Mouse (Mus musculus): Measurements from ENCODE around the gene Plcd3. TPM values are rescaled to one million over a fixed set of nuclear protein-coding genes. Genes with fewer than 3 reads are reported as not detected.

Gene Plcd3
- total and polyA plus RNA-seq, 2 experiments, result 1.0 to 2.0 TPM

DNA sequence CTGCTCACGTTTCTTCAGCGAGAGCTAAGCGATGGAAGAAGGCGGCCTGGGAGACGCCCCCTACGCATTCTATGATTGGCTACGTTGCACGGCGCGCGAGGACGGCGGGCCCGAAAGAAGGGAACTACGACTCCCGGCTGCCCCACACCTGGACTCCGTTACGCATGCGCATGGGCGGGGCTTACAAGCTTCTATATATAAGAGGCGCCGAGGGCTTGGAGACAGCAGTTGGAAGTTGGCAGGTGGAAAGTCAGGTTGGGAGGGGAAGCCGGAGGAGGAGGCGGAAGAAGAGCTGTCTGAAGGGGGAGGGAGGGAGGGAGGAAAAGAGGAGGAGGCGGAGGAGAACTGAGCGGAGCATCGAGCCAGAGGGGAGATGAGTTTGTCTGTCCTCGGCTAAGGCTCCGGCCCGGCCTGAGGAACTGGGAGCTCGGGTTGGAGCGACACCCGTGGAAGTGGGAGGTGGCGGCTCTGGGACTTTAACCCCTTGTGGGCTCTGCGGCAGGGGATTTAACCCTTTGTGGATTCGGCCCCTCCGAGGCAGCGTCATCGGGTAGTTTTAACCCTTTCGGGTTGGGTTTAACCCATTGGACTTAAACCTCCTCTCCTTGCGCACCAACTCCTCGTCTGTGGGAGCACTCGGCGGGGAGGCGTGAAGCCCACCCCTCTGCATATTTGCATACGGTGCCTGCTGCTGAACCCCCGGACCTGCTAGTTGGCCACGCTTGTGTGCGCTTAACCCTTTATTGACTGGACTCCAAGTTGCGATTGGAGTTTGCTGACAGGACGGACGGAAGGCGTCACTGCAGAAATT is 14.8 kb upstream of the Plcd3 start, which contains the start of gene Hexim1:
TSS of gene Hexim1 (plus strand) at position 224 of the 811 bp plus-strand sequence.
- Histone ChIP-seq H3K36me3 (ENCODE audit: control insufficient read depth, insufficient read depth, low read length) (no peaks in the 10 kb centered on the region), H3K4me1 (ENCODE audit: control insufficient read depth, insufficient read depth, low read length) (peaks cover 17% of the 10 kb centered on the region), H3K27ac (replicated peaks; ENCODE audit: insufficient read depth, low read depth, low read length) (peak within 1 kb of the TSS; percentile 90), H3K79me2 (ENCODE audit: control insufficient read depth, insufficient read depth, low read length) (no peaks in the 10 kb centered on the region; the same call in 1 of the 2 replicates), H3K4me3 (ENCODE audit: insufficient read depth, low read depth, low read length) (peak within 1 kb of the TSS; percentile 93), H3K9ac (ENCODE audit: low read depth, low read length) (peak within 1 kb of the TSS; percentile 90), H3K27me3 (ENCODE audit: control insufficient read depth, insufficient read depth, low read length) (no peaks in the 10 kb centered on the region)
- no peak for TF ChIP-seq CTCF (IDR thresholded peaks at IDR 0.05; ENCODE audit: low read depth, low read length)
- peak; percentile 97 for TF ChIP-seq POLR2A (IDR thresholded peaks at IDR 0.05; ENCODE audit: extremely low read depth, insufficient read depth, low read length)
- peak; percentile 99 for DNase-seq (ENCODE audit: extremely low read depth, low read depth, low spot score)
- WGBS, result under 1% methylated on average over 53 of the region's 53 CpGs

DNA sequence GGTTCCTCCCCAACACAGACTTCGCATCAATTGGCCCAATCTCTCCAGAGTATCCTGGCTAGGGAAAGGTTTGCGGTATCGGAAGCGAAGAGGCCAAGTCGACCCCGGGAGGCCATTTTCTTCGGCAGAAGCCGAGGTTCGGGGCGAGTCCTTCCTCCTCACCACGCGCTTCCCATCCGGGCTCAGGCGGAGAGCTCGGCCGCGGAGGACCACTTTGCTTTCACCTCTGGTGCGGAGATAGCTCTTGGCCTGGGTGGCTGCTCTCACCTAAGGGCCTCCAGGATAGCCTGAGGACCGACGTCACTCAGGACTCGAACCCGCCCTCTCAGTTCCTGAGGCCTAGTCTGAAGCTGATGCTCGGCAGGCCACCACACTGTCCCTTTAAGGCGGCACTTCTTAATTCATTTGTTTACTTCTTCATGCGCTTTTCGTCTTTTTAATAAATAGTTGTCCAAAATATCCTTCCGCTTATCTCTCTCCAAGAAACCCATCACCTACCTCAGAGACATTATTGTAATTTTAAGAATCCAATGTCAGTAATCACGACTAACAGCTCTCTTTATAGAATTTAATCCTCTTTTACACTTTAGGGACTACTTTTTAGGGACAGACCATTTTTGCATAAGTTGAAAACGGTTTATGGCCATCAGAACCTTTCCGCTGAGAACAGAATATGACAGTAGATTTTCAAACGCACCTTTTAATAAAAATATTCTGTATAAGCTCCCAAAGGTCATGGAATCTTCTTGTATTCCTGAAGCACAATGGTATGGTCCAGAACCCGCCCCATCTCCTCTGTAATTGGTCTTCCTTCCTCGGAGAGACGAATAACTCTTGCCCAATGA is 13.9 kb upstream of the Plcd3 start:
- WGBS, result under 1% methylated on average over 34 of the region's 34 CpGs
- no peak for TF ChIP-seq CTCF (IDR thresholded peaks at IDR 0.05; ENCODE audit: low read depth, low read length)
- peak; percentile 61; the same call in 1 of the 2 replicates for TF ChIP-seq POLR2A (IDR thresholded peaks at IDR 0.05; ENCODE audit: extremely low read depth, insufficient read depth, low read length)
- peak; percentile 92 for DNase-seq (ENCODE audit: extremely low read depth, low read depth, low spot score)

GRCm38 (mm10) chr11:103114270-103114943 is 12.9 kb upstream of the Plcd3 start:
- TF ChIP-seq CTCF (IDR thresholded peaks at IDR 0.05; ENCODE audit: low read depth, low read length) (no peak), POLR2A (IDR thresholded peaks at IDR 0.05; ENCODE audit: extremely low read depth, insufficient read depth, low read length) (no peak)
- Histone ChIP-seq H3K4me3 (ENCODE audit: insufficient read depth, low read depth, low read length) (peak overlapping the region; percentile 70), H3K27ac (replicated peaks; ENCODE audit: insufficient read depth, low read depth, low read length) (peak overlapping the region; percentile 90), H3K9ac (ENCODE audit: low read depth, low read length) (peak overlapping the region; percentile 90), H3K27me3 (ENCODE audit: control insufficient read depth, insufficient read depth, low read length) (no peaks in the 10 kb centered on the region), H3K79me2 (ENCODE audit: control insufficient read depth, insufficient read depth, low read length) (no peaks in the 10 kb centered on the region; the same call in 1 of the 2 replicates), H3K4me1 (ENCODE audit: control insufficient read depth, insufficient read depth, low read length) (peaks cover 18% of the 10 kb centered on the region), H3K36me3 (ENCODE audit: control insufficient read depth, insufficient read depth, low read length) (no peaks in the 10 kb centered on the region)
- DNase-seq (ENCODE audit: extremely low read depth, low read depth, low spot score), result no peak
- 82% methylated on average over 11 of the region's 11 CpGs for WGBS

More for the DNA sequence above, 13.9 kb upstream of the Plcd3 start:
- Histone ChIP-seq H3K9ac (ENCODE audit: low read depth, low read length) (peak overlapping the region; percentile 90), H3K27ac (replicated peaks; ENCODE audit: insufficient read depth, low read depth, low read length) (peak overlapping the region; percentile 90), H3K36me3 (ENCODE audit: control insufficient read depth, insufficient read depth, low read length) (no peaks in the 10 kb centered on the region), H3K27me3 (ENCODE audit: control insufficient read depth, insufficient read depth, low read length) (no peaks in the 10 kb centered on the region), H3K79me2 (ENCODE audit: control insufficient read depth, insufficient read depth, low read length) (no peaks in the 10 kb centered on the region; the same call in 1 of the 2 replicates), H3K4me3 (ENCODE audit: insufficient read depth, low read depth, low read length) (peak overlapping the region; percentile 70), H3K4me1 (ENCODE audit: control insufficient read depth, insufficient read depth, low read length) (peaks cover 18% of the 10 kb centered on the region)

DNA sequence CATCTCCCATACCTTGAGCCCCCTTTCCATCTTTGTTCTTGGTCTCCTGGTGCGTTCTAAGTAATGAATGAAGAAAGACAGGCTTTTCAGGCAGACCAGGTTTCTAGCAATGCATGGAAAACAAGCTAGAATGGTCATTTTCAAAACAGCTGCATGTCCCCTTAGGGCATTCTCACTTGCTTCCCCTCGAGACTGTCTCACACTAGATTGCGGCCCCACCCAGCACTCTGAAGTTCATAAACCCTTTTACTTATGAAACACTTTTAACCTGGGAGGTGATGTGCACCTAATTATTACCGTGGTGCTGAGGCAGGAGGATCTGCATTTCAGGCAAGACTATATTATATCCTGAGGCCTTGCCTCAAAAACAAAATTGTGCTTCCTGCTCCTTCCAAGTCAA is 12.3 kb upstream of the Plcd3 start:
- H3K9ac ChIP-seq (ENCODE audit: low read depth, low read length), result no peak overlapping the region
- H3K4me3 ChIP-seq (ENCODE audit: insufficient read depth, low read depth, low read length), result no peak overlapping the region
- 93% methylated on average over 4 of the region's 4 CpGs for WGBS
- TF ChIP-seq CTCF (IDR thresholded peaks at IDR 0.05; ENCODE audit: low read depth, low read length), result no peak
- no peak for TF ChIP-seq POLR2A (IDR thresholded peaks at IDR 0.05; ENCODE audit: extremely low read depth, insufficient read depth, low read length)
- no peak for DNase-seq (ENCODE audit: extremely low read depth, low read depth, low spot score)
- H3K27ac ChIP-seq (replicated peaks; ENCODE audit: insufficient read depth, low read depth, low read length), result no peak overlapping the region
- no peaks in the 10 kb centered on the region; the same call in 1 of the 2 replicates for H3K79me2 ChIP-seq (ENCODE audit: control insufficient read depth, insufficient read depth, low read length)
- no peaks in the 10 kb centered on the region for H3K36me3 ChIP-seq (ENCODE audit: control insufficient read depth, insufficient read depth, low read length)
- no peaks in the 10 kb centered on the region for H3K27me3 ChIP-seq (ENCODE audit: control insufficient read depth, insufficient read depth, low read length)
- peaks cover 18% of the 10 kb centered on the region for H3K4me1 ChIP-seq (ENCODE audit: control insufficient read depth, insufficient read depth, low read length)

DNA sequence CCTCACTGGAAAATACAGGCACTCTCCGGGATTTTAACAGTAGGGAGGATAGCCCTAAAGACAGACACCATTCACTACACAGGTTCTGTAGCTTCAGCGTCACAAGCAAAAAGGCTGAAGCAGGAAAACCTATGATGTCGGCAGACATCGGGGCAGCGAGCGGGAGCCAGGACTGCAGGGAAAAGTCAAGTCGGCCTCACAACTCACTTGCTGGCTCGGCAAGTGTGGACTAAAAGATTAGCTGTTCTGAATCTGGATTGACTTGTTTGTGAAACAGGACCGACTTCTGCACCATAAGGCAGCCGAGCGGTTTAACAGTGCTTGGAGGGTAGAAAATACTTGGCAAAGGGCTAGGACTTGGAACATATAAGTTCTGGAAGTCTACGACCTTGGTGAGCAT is 11.5 kb upstream of the Plcd3 start:
- H3K4me3 ChIP-seq (ENCODE audit: insufficient read depth, low read depth, low read length), result no peak overlapping the region
- no peak for DNase-seq (ENCODE audit: extremely low read depth, low read depth, low spot score)
- no peaks in the 10 kb centered on the region; the same call in 1 of the 2 replicates for H3K79me2 ChIP-seq (ENCODE audit: control insufficient read depth, insufficient read depth, low read length)
- peaks cover 2% of the 10 kb centered on the region; the same call in 1 of the 2 replicates for H3K36me3 ChIP-seq (ENCODE audit: control insufficient read depth, insufficient read depth, low read length)
- no peak overlapping the region for H3K9ac ChIP-seq (ENCODE audit: low read depth, low read length)
- 65% methylated on average over 12 of the region's 12 CpGs for WGBS
- H3K4me1 ChIP-seq (ENCODE audit: control insufficient read depth, insufficient read depth, low read length), result peaks cover 16% of the 10 kb centered on the region
- H3K27ac ChIP-seq (replicated peaks; ENCODE audit: insufficient read depth, low read depth, low read length), result no peak overlapping the region
- TF ChIP-seq CTCF (IDR thresholded peaks at IDR 0.05; ENCODE audit: low read depth, low read length) (no peak), POLR2A (IDR thresholded peaks at IDR 0.05; ENCODE audit: extremely low read depth, insufficient read depth, low read length) (no peak)
- H3K27me3 ChIP-seq (ENCODE audit: control insufficient read depth, insufficient read depth, low read length), result no peaks in the 10 kb centered on the region
